Mouse (Mus musculus) hindbrain, embryonic 15.5 days (tissue): ENCODE measurements around the gene Cfap52. TPM values are rescaled to one million over a fixed set of nuclear protein-coding genes. Genes with fewer than 3 reads are reported as not detected.

Experiments used
- ATAC-seq: fragments of 200-750 bp; cut with Nextera tagmentation; 2 replicates; pipeline ENCODE4 v1.8.0; 2017; ENCODE audit warnings: low read depth, moderate number of reproducible peaks, moderate TSS enrichment; ENCODE audit not compliant: low FRiP score
- H3K27ac ChIP-seq: fragments of 300-500 bp; sonication (generic); replicated peaks from 2 replicates; pipeline ENCODE4 v1.5.1; 2015; ENCODE audit warnings: mild to moderate bottlenecking, inconsistent platforms
- H3K27me3 ChIP-seq: fragments of 300-500 bp; sonication (generic); 2 replicates; pipeline ENCODE4 v1.6.1; 2015; ENCODE audit warnings: control low read depth, inconsistent platforms
- H3K36me3 ChIP-seq: fragments of 300-500 bp; sonication (generic); 2 replicates; pipeline ENCODE4 v1.6.1; 2015; ENCODE audit warnings: control low read depth, inconsistent platforms
- H3K4me1 ChIP-seq: fragments of 300-500 bp; sonication (generic); replicated peaks from 2 replicates; pipeline ENCODE4 v1.6.1; 2015; ENCODE audit warnings: control low read depth, inconsistent platforms
- H3K4me2 ChIP-seq: fragments of 300-500 bp; sonication (generic); 2 replicates; pipeline ENCODE4 v1.6.1; 2015; ENCODE audit warnings: moderate library complexity, mild to moderate bottlenecking, inconsistent platforms
- H3K4me3 ChIP-seq: fragments of 300-500 bp; sonication (generic); 2 replicates; pipeline ENCODE4 v1.5.1; 2015; ENCODE audit warnings: mild to moderate bottlenecking, inconsistent platforms
- H3K9ac ChIP-seq: fragments of 300-500 bp; sonication (generic); 2 replicates; pipeline ENCODE4 v1.6.1; 2015; ENCODE audit warnings: inconsistent platforms
- H3K9me3 ChIP-seq: fragments of 300-500 bp; sonication (generic); 2 replicates; pipeline ENCODE4 v1.6.1; 2016; ENCODE audit warnings: control low read depth, inconsistent platforms
- WGBS: fragments of 180-500 bp; shearing (Covaris S2); methylation state at CpG from one replicate; pipeline ENCODE4 v1.1.7; 2015; 5-methylcytosine and 5-hydroxymethylcytosine counted together
- polyA plus RNA-seq: library from polyadenylated mRNA; unstranded; fragments of >200 nt; fragmentation: Nextera tagmentation; extraction: Ambion mirVana; gene quantifications from 2 replicates; pipeline ENCODE4 v1.2.1, GENCODE M21; 2015

The Cfap52 gene
- polyA plus RNA-seq, 1 experiment from 2014 or later = 7.1 TPM

DNA sequence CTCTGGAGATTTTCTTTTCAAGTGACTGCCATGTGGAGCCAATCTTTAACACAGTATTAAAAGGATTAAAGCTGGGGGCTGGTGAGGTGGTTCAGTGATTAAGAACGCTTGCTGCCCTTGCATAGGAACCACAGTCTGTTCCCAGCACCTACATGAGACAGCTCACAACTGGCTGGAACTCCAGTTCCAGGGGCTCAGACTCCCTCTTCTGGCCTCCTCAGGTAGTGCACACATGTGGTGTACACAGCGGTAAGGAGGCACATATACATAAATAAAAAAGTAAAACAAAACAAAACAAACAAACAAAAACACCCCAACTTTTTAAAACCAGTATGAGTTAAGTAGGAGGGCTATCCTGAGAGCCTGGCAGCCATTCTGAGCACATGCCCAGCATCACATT, 79.5 kb downstream of the Cfap52 start:
- 92% methylated on average over 2 of the region's 2 CpGs for WGBS
- no peaks in the 10 kb centered on the region for H3K4me1 ChIP-seq
- no peak overlapping the region for H3K4me3 ChIP-seq
- H3K9ac ChIP-seq = no peak overlapping the region
- no peak overlapping the region for H3K27ac ChIP-seq
- H3K9me3 ChIP-seq = no peaks in the 10 kb centered on the region
- no peaks in the 10 kb centered on the region for H3K27me3 ChIP-seq
- ATAC-seq = no peak
- no peaks in the 10 kb centered on the region for H3K36me3 ChIP-seq
- no peak overlapping the region for H3K4me2 ChIP-seq

Other genes starting within 250 kb of the Cfap52 start
- 0.03 and 0.16 TPM in 2 replicates for gene Glp2r, start 194.5 kb downstream of the Cfap52 start, polyA plus RNA-seq
- 0.13 TPM in 1 of 2 replicates, not detected in the other for gene Gsg1l2, start 191.0 kb downstream of the Cfap52 start, polyA plus RNA-seq
- gene Dhrs7c, start 167.5 kb downstream of the Cfap52 start, polyA plus RNA-seq = not detected in 2 replicates
- 0.46 and 0.97 TPM in 2 replicates for gene Usp43, start 43.5 kb downstream of the Cfap52 start, polyA plus RNA-seq
- gene Stx8, start 542 bp upstream of the Cfap52 start, polyA plus RNA-seq = 58.0 and 59.5 TPM in 2 replicates